Mouse (Mus musculus) liver, adult (tissue): ENCODE data around the gene Gm6710.
"Not testable (repeated sequence)": the region's sequence is repeated elsewhere in the genome, so short reads cannot be mapped to it uniquely, and the experiment has no call there.

Experiments used
- GATA4 ChIP-seq: IDR thresholded peaks from 2 replicates; pipeline ENCODE4 v1.6.1; 2014; ENCODE audit warnings: mild to moderate bottlenecking, low read length; ENCODE audit not compliant: insufficient replicate concordance

Gm6710 gene

GRCm38 (mm10) chr2:175869024-175869423, at the start of gene Gm6710:
Gm6710 (plus strand) TSS chr2:175869219.
- TF ChIP-seq GATA4: not testable (repeated sequence)
